Mouse (Mus musculus) A20 (cell line): ENCODE measurements around the gene Kbtbd4.
"Not testable (repeated sequence)": the region's sequence is repeated elsewhere in the genome, so short reads cannot be mapped to it uniquely, and the experiment has no call there.

Source experiments
- DNase-seq: peaks from one replicate; pipeline ENCODE4 v3.0.0-alpha.2; 2011; ENCODE audit warnings: low read depth, low spot score

Kbtbd4 gene

GRCm38 (mm10) chr2:90904076-90904855 is at the start of gene Kbtbd4, which contains the start of gene Ndufs3:
Kbtbd4 (plus strand) TSS chr2:90904740.
Ndufs3 (minus strand) TSS chr2:90904827.
- peak; percentile 96 for DNase-seq

- no peak for DNase-seq
Observed at GRCm38 (mm10) chr2:90861486-90861885, 43.1 kb upstream of the Kbtbd4 start.

GRCm38 (mm10) chr2:90864184-90864583 is 40.4 kb upstream of the Kbtbd4 start:
- DNase-seq = no peak

GRCm38 (mm10) chr2:90866524-90866923 is 38.0 kb upstream of the Kbtbd4 start:
- DNase-seq = peak; percentile 74

- no peak for DNase-seq
Observed at GRCm38 (mm10) chr2:90870136-90870601, 34.4 kb upstream of the Kbtbd4 start.

- DNase-seq = no peak
Observed at GRCm38 (mm10) chr2:90871180-90871961, 33.2 kb upstream of the Kbtbd4 start.

GRCm38 (mm10) chr2:90874025-90874424 is 30.5 kb upstream of the Kbtbd4 start:
- DNase-seq = no peak

GRCm38 (mm10) chr2:90875239-90875638 is 29.3 kb upstream of the Kbtbd4 start:
- DNase-seq = no peak

GRCm38 (mm10) chr2:90877584-90878259 is 26.8 kb upstream of the Kbtbd4 start:
- DNase-seq = no peak

GRCm38 (mm10) chr2:90879419-90879818 is 25.1 kb upstream of the Kbtbd4 start:
- no peak for DNase-seq

GRCm38 (mm10) chr2:90880144-90880785 is 24.3 kb upstream of the Kbtbd4 start:
- no peak for DNase-seq

- no peak for DNase-seq
Observed at GRCm38 (mm10) chr2:90881824-90882223, 22.7 kb upstream of the Kbtbd4 start.

- DNase-seq = no peak
Observed at GRCm38 (mm10) chr2:90885218-90886041, 19.1 kb upstream of the Kbtbd4 start, which contains the start of gene C1qtnf4. C1qtnf4 (plus strand) TSS chr2:90885860.

- no peak for DNase-seq
Observed at GRCm38 (mm10) chr2:90886436-90886835, 18.1 kb upstream of the Kbtbd4 start.

GRCm38 (mm10) chr2:90887627-90888026 is 16.9 kb upstream of the Kbtbd4 start:
- DNase-seq = no peak

- no peak for DNase-seq
Observed at GRCm38 (mm10) chr2:90889550-90890548, 14.7 kb upstream of the Kbtbd4 start.

- DNase-seq = no peak
Observed at GRCm38 (mm10) chr2:90893673-90894298, 10.8 kb upstream of the Kbtbd4 start.

GRCm38 (mm10) chr2:90894299-90894677 is 10.3 kb upstream of the Kbtbd4 start:
- not testable (repeated sequence) for DNase-seq

- DNase-seq = peak; percentile 38
Observed at GRCm38 (mm10) chr2:90903398-90903797, 1.1 kb upstream of the Kbtbd4 start.
